Mouse (Mus musculus) gastrocnemius, adult 2 months (tissue): ENCODE data around the gene Cntnap4. TPM values are rescaled to one million over a fixed set of nuclear protein-coding genes. Genes with fewer than 3 reads are reported as not detected.

Experiments used
- DNase-seq: peaks from one replicate; pipeline ENCODE4 v3.0.0; 2022
- H3K27ac ChIP-seq: fragments of 200-600 bp; 2 replicates; pipeline ENCODE4 v1.8.1; 2022; ENCODE audit warnings: mild to moderate bottlenecking
- H3K4me3 ChIP-seq: fragments of 200-600 bp; 2 replicates; pipeline ENCODE4 v1.8.1; 2022; ENCODE audit warnings: mild to moderate bottlenecking, moderate library complexity
- CTCF ChIP-seq: fragments of 200-600 bp; IDR thresholded peaks from 2 replicates; pipeline ENCODE4 v1.8.1; 2022; ENCODE audit warnings: antibody characterized with exemption, mild to moderate bottlenecking, moderate library complexity
- intact Hi-C: fragments of 180-260 bp; cut with DNase I; formaldehyde crosslinking; loops from one replicate; pipeline ENCODE4 v1.15.1; 2025
- total RNA-seq, 2 experiments: library from RNA; stranded (reverse); gene quantifications; 2 replicates each; pipeline ENCODE4 v1.2.3; 2021

Cntnap4 gene
- total RNA-seq, 2 experiments from 2014 or later = 0.06 TPM; not detected in 1

- no peak for TF ChIP-seq CTCF
- H3K27ac ChIP-seq = no peak overlapping the region
- no peak overlapping the region for H3K4me3 ChIP-seq
- no peak for DNase-seq
- intact Hi-C loops = no loop called here
Measured at GRCm38 (mm10) chr8:112652657-112653056, 82.8 kb downstream of the Cntnap4 start.

GRCm38 (mm10) chr8:112653276-112653675 is 83.4 kb downstream of the Cntnap4 start:
- intact Hi-C loops = no loop called here
- no peak for TF ChIP-seq CTCF
- DNase-seq = no peak
- Histone ChIP-seq H3K4me3 (no peak overlapping the region), H3K27ac (no peak overlapping the region)

- no peak for TF ChIP-seq CTCF
- Histone ChIP-seq H3K4me3 (no peak overlapping the region), H3K27ac (no peak overlapping the region)
- intact Hi-C loops = no loop called here
- DNase-seq = no peak
Measured at GRCm38 (mm10) chr8:112653994-112654393, 84.2 kb downstream of the Cntnap4 start.

GRCm38 (mm10) chr8:112664067-112664466 is 94.2 kb downstream of the Cntnap4 start:
- intact Hi-C loops = no loop called here
- TF ChIP-seq CTCF = no peak
- Histone ChIP-seq H3K4me3 (no peak overlapping the region), H3K27ac (no peak overlapping the region)
- DNase-seq = no peak

- Histone ChIP-seq H3K27ac (no peak overlapping the region), H3K4me3 (no peak overlapping the region)
- intact Hi-C loops = no loop called here
- TF ChIP-seq CTCF = no peak
- no peak for DNase-seq
Measured at GRCm38 (mm10) chr8:112674671-112675070, 104.8 kb downstream of the Cntnap4 start.

DNA sequence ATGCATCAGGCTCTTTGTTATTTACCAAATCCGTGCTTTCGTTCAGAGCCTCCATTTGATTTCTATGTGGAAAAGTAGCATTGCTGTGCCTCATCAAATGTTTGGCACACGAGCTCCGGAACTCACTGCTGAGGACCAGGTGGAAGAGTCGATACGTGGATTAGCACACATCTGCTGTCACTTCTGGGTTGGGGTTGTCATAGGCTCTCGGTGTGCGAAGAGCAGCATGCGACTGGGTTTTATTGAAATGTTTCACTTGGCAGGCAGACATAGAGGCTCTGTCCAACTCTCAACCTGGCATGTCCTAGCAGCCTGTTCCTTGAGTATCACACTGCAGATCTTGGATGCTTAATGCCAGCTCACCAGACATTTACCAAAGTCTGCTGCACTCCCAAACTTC is 111.9 kb downstream of the Cntnap4 start:
- no peak for DNase-seq
- no peak for TF ChIP-seq CTCF
- Histone ChIP-seq H3K27ac (no peak overlapping the region), H3K4me3 (no peak overlapping the region)
- intact Hi-C loops = no loop called here

DNA sequence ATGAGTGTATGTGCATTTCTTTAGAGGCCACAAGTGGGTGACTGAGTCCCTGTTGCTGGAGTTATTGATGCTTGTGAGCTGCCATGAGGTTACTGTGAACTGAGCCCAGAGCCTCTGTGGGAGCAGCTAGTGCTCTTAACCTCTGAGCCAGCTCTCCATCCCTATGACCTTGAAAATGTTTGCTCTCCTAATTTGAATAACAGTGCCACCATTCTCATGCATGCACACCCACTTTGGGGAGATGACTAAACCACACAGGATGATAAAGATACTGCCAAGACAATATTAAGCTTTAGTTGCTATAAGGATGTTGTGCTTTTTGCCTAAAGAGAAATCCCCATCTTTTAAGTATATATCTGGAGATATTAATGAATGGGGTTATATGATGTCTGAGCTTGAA is 125.9 kb downstream of the Cntnap4 start:
- no peak for TF ChIP-seq CTCF
- Histone ChIP-seq H3K27ac (no peak overlapping the region), H3K4me3 (no peak overlapping the region)
- intact Hi-C loops = no loop called here
- DNase-seq = no peak

- H3K27ac ChIP-seq = no peak overlapping the region
- TF ChIP-seq CTCF = no peak
- intact Hi-C loops = no loop called here
Measured at GRCm38 (mm10) chr8:112698141-112698540, 128.3 kb downstream of the Cntnap4 start.

GRCm38 (mm10) chr8:112716982-112717381 is 147.1 kb downstream of the Cntnap4 start:
- intact Hi-C loops = no loop called here
- TF ChIP-seq CTCF = no peak
- no peak overlapping the region for H3K4me3 ChIP-seq
- no peak overlapping the region for H3K27ac ChIP-seq
- no peak for DNase-seq

More at GRCm38 (mm10) chr8:112698141-112698540, 128.3 kb downstream of the Cntnap4 start:
- H3K4me3 ChIP-seq = no peak overlapping the region
- no peak for DNase-seq

GRCm38 (mm10) chr8:112724918-112725317 is 155.1 kb downstream of the Cntnap4 start:
- TF ChIP-seq CTCF = no peak
- intact Hi-C loops = no loop called here
- H3K27ac ChIP-seq = no peak overlapping the region
- no peak for DNase-seq
- H3K4me3 ChIP-seq = no peak overlapping the region

DNA sequence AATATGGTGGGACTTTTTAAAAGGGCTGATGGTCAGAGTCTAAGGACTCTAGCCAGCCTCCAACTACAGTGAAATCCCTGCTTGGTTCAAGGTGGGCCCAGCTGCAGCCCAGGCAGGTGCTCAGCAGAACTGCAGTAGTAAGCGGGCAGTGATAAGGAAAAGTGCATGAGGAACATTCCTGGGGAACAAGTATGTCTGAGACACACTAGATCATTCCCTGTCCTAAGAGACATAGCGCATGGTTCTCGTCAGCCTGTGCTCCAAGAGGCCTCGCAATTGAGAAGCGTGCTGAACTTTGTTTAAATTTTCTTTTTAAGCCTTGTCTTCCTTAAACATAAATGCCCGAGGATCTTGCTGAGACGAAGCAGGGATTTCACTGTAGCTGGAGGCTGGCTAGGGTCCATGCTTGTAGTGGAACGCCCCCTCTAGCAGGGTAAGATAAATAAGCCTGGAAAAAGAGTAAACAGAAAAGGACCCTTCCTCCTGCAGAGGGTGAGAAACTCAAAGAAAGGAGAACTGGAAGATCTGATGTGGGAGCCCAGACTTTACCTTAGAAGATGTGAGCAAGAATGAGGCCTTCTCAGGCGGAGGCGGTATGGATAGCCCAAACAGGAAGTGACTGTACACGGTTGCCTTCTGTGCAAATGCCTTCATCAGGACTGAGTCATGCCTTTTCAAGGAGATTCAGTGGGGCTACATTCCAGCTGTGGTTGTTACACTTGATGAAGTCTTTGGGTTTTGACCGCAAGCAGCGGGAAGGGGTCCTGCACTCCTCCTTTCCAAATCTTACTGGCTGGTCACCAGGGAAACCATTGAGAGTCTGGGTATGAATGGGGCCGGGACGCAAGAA is 161.0 kb downstream of the Cntnap4 start:
- intact Hi-C loops = no loop called here
- H3K4me3 ChIP-seq = no peak overlapping the region

DNA sequence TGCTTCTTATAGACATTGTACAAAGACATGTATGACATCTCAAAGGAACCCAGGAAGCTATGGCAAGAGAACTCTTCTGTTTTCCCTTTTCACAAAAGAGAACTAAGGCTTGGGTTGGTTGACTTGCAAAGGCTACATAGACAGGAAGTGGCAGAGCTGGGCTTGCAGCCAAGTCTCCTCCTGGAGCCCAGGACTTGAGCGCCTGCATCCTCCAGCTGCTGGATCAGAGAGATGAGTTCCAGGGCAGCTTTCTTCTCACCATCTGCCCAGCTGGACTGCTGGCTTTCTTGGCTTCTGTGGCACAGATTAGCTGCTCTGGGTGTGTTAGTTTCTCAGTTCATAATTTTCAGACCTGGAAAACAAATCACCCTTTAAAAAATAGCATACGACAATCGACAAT is 165.7 kb downstream of the Cntnap4 start:
- intact Hi-C loops = no loop called here
- peak; percentile 25 for DNase-seq
- no peak overlapping the region for H3K27ac ChIP-seq
- no peak overlapping the region for H3K4me3 ChIP-seq
- no peak for TF ChIP-seq CTCF

More for the DNA sequence above, 161.0 kb downstream of the Cntnap4 start:
- H3K27ac ChIP-seq = no peak overlapping the region
- TF ChIP-seq CTCF = no peak
- no peak for DNase-seq

DNA sequence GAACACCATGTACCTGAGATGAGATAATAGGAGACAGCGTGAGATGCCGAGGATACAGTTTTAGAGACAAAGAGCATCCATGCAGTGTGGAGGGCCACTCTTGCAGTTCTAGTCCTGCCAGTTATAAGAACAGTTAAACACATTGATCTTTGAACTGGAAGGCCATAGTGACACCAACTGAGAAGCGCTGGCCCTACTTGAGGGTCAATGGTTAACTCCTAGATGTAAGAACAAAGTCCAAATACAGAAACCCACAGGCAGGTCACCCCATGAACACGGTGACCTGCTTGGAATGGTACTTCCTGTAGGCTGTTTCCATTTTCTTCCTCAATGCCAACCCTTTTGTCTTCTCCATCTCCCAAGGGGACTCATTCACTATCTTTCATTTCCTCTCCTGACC is 173.5 kb downstream of the Cntnap4 start:
- intact Hi-C loops = no loop called here
- no peak for TF ChIP-seq CTCF
- DNase-seq = no peak
- Histone ChIP-seq H3K27ac (no peak overlapping the region), H3K4me3 (no peak overlapping the region)

DNA sequence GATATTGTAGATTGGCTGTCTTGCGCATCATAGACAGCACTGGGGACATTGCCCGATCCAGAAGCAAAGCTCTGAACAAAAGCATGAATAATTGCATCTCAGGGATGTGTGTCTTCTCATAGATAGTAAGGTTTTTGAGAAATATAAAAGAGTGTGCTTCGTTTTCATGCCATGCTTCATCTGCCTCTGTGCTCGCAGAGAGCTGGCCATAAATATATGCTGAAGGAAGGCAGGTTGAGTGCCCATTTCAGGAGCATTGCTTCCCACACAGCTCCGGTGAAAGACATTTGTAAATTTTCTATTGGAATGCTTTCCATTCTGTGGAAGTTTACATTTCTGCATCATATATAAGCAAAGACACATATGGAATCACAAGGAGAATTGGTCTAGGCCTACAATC is 177.5 kb downstream of the Cntnap4 start:
- TF ChIP-seq CTCF = no peak
- Histone ChIP-seq H3K4me3 (no peak overlapping the region), H3K27ac (no peak overlapping the region)
- DNase-seq = no peak
- intact Hi-C loops = no loop called here
